Mouse (Mus musculus) A20 (cell line): Measurements from ENCODE around the gene Gm13889.

Source experiments
- DNase-seq: peaks from one replicate; pipeline ENCODE4 v3.0.0-alpha.2; 2011; ENCODE audit warnings: low read depth, low spot score

Gene Gm13889

GRCm38 (mm10) chr2:93956908-93957784, at the start of gene Gm13889:
Gm13889 (minus strand) TSS chr2:93957201.
- DNase-seq = no peak

- DNase-seq = peak; percentile 71
Observed at GRCm38 (mm10) chr2:94002331-94002730, 45.3 kb upstream of the Gm13889 start.

- DNase-seq = no peak
Observed at GRCm38 (mm10) chr2:94001918-94002317, 44.9 kb upstream of the Gm13889 start.

GRCm38 (mm10) chr2:94001411-94001810, 44.4 kb upstream of the Gm13889 start:
- DNase-seq = no peak

GRCm38 (mm10) chr2:93996254-93996653, 39.3 kb upstream of the Gm13889 start, which contains the start of gene Gm27027:
Gm27027 (minus strand) TSS chr2:93996354.
- no peak for DNase-seq

- DNase-seq = no peak
Observed at GRCm38 (mm10) chr2:93992810-93993209, 35.8 kb upstream of the Gm13889 start.

- no peak for DNase-seq
Observed at GRCm38 (mm10) chr2:93992259-93992658, 35.3 kb upstream of the Gm13889 start.

- no peak for DNase-seq
Observed at GRCm38 (mm10) chr2:93991336-93991735, 34.3 kb upstream of the Gm13889 start.

- no peak for DNase-seq
Observed at GRCm38 (mm10) chr2:93988440-93988839, 31.4 kb upstream of the Gm13889 start.

- DNase-seq = no peak
Observed at GRCm38 (mm10) chr2:93982457-93983235, 25.6 kb upstream of the Gm13889 start.

GRCm38 (mm10) chr2:93979249-93980120, 22.5 kb upstream of the Gm13889 start:
- DNase-seq = no peak

- DNase-seq = peak; percentile 50
Observed at GRCm38 (mm10) chr2:93976436-93977252, 19.6 kb upstream of the Gm13889 start.

GRCm38 (mm10) chr2:93975526-93976435, 18.8 kb upstream of the Gm13889 start:
- no peak for DNase-seq

GRCm38 (mm10) chr2:93975041-93975440, 18.0 kb upstream of the Gm13889 start:
- no peak for DNase-seq

GRCm38 (mm10) chr2:93971647-93972046, 14.6 kb upstream of the Gm13889 start:
- DNase-seq = no peak

GRCm38 (mm10) chr2:93964494-93965160, 7.6 kb upstream of the Gm13889 start:
- DNase-seq = no peak

- DNase-seq = no peak
Observed at GRCm38 (mm10) chr2:93963802-93964201, 6.8 kb upstream of the Gm13889 start.

- DNase-seq = no peak
Observed at GRCm38 (mm10) chr2:93961716-93962115, 4.7 kb upstream of the Gm13889 start.

- DNase-seq = no peak
Observed at GRCm38 (mm10) chr2:93959346-93959745, 2.3 kb upstream of the Gm13889 start.
